ENCODE assay signal across 9 mouse cellular contexts in the genomic region with DNA sequence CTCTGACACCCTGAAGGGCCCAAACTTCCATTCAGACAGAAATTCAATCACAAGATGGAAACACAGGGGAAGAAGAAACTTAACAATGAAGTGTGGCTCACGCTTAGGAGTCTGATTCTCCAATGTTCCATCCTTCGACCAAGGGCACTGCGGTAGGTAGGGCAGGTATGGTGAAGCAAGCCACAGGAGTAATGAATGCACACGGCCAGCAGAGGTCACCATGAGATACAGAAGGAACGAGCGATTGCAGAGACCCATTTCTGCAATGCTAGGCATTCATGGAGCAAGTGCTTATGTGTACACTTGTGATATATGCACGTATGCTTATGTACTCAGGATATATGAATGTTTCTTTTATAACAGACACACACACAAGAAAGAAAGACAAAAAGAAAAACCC. TPM values are rescaled to one million over a fixed set of nuclear protein-coding genes. Genes with fewer than 3 reads are reported as not detected.
DNase-seq lines count a peak whose midpoint lies in the region; ATAC-seq and TF ChIP-seq lines count a peak whose summit lies in the region.
"Had no signal": no experiment of that assay in that cellular context is flagged by ENCODE, and none has a peak within 500 bp of the region (broad histone marks: within the 10 kb centered on the region; RNA-seq: fewer than 3 reads in every experiment).

No protein-coding gene starts in this region.

- ATAC-seq in common myeloid progenitor, adult 5-6 weeks (replicated peaks; ENCODE audit: low read depth, poor library complexity, severe bottlenecking): peak; percentile 88
- peak; percentile 64; the same call in 1 of the 2 replicates for ATAC-seq in neutrophil, adult 5-6 weeks (ENCODE audit: extremely low read depth, insufficient number of reproducible peaks, low FRiP score, poor library complexity, severe bottlenecking)

- no peaks in the 10 kb centered on the region for H3K4me1 ChIP-seq in testis, adult 2 months (ENCODE audit: control insufficient read depth, insufficient read depth, low read length)
- H3K4me1 ChIP-seq: embryonic facial prominence, embryonic 12.5 days had no signal

- H3K4me3 ChIP-seq in testis, adult 2 months (ENCODE audit: control insufficient read depth, low read depth, low read length): no peak overlapping the region
- H3K4me3 ChIP-seq: embryonic facial prominence, embryonic 12.5 days had no signal

- H3K36me3 ChIP-seq in testis, adult 2 months (ENCODE audit: control insufficient read depth, insufficient read depth, low read length): no peaks in the 10 kb centered on the region

- TF ChIP-seq CTCF in testis, adult 2 months (IDR thresholded peaks at IDR 0.05; ENCODE audit: control insufficient read depth, insufficient read depth, insufficient replicate concordance, low read depth, low read length): peak; percentile 37; the same call in 1 of the 2 replicates

- DNase-seq in heart, adult 11 months: peak; percentile 54
- DNase-seq in heart, adult 9 months (ENCODE audit: low spot score in 2 of 2): no peak
- DNase-seq in testis, postnatal 14 days (ENCODE audit: low spot score): no peak
- peak; percentile 59 for DNase-seq in kidney, adult 9 months
- no peak for DNase-seq in layer of hippocampus, adult 8-10 months (ENCODE audit: low spot score in 2 of 2)

- no peak for TF ChIP-seq POLR2A in testis, adult 2 months (IDR thresholded peaks at IDR 0.05; ENCODE audit: control insufficient read depth, low read depth, low read length)

- no peaks in the 10 kb centered on the region for H3K27me3 ChIP-seq in testis, adult 2 months (ENCODE audit: control insufficient read depth, insufficient read depth, low read length)
- H3K27me3 ChIP-seq: embryonic facial prominence, embryonic 12.5 days had no signal

- H3K27ac ChIP-seq in testis, adult 2 months (ENCODE audit: control insufficient read depth, insufficient read depth, low read depth, low read length): no peak overlapping the region
- H3K27ac ChIP-seq: embryonic facial prominence, embryonic 12.5 days had no signal

RNA-seq across cellular contexts. Expression of a gene that starts 26.9 kb away (rescaled TPM):
- 3.6 and 3.9 TPM in 2 replicates for polyA plus RNA-seq in testis, adult 2 months (2012; rRNA removed)
- 13.0 and 19.3 TPM in 2 replicates for total RNA-seq in common myeloid progenitor, adult 5-6 weeks (2017)
- total RNA-seq in neutrophil, adult 5-6 weeks (2017): 18.6 and 23.6 TPM in 2 replicates
- 10 to 100 TPM; 33.2 to 47.1 (median 39.3) TPM for total RNA-seq in layer of hippocampus, adult 8-10 months (2022)

RNA-seq across cellular contexts. Expression of a gene that starts 36.3 kb away (rescaled TPM):
- polyA plus RNA-seq in testis, adult 2 months (2012; rRNA removed): 253 and 333 TPM in 2 replicates
- 226 and 326 TPM in 2 replicates for total RNA-seq in common myeloid progenitor, adult 5-6 weeks (2017)
- 137 and 142 TPM in 2 replicates for total RNA-seq in neutrophil, adult 5-6 weeks (2017)
- total RNA-seq in layer of hippocampus, adult 8-10 months (2022): 10 to 100 TPM; 68.4 to 81.5 (median 72.8) TPM

Comparison
In these comparisons a context has a peak if more than half of its experiments do, and no peak if none do; other contexts are left out.
1. DNase-seq: peak in heart, adult 11 months (single experiment) and kidney, adult 9 months (single experiment); none in heart, adult 9 months (0 of 2), testis, postnatal 14 days (single experiment) and layer of hippocampus, adult 8-10 months (0 of 2).